8 mouse cellular contexts compared by ENCODE assay signal in the genomic region with DNA sequence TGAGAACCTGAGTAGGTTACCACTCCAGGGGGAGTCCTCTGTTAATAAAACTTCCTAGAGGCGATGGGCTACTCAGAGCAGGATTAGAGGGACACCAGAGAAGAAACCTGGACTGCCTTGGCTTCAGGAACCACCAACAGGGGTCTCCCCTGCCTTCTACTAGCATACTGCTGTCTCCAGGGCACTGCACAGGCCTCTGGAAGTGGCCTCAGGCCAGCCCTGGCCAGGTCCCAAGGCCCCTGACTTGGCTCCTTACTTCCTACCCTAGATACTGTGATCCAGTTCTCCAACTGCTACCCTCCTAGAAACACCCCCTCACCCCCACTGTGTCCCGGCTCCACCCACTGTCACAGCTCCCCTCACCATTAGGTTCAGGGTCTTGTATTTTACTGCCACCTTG. TPM values are rescaled to one million over a fixed set of nuclear protein-coding genes. Genes with fewer than 3 reads are reported as not detected.
DNase-seq lines count a peak whose midpoint lies in the region; ATAC-seq lines count a peak whose summit lies in the region.

No protein-coding gene starts in this region.

- DNase-seq in gastrocnemius, adult 18-20 months (ENCODE audit: low spot score), result peak; percentile 34
- no peak for DNase-seq in gastrocnemius, postnatal 10 days
- DNase-seq in neural tube, embryonic 10.5 days (ENCODE audit: extremely low spot score, low spot score), result no peak
- peak; percentile 66 to 71 for DNase-seq in heart, postnatal 36 days
- peak; percentile 81 for DNase-seq in ovary, postnatal 36 days (ENCODE audit: low spot score)
- DNase-seq in embryo, embryonic 9.5 days (ENCODE audit: extremely low spot score), result no peak

- intact Hi-C loops in heart, postnatal 36 days (cut with DNase I), result loop anchor here (5.0 kb wide), 1 partner anchor 412 kb away; no protein-coding TSS in a partner anchor

- H3K36me3 ChIP-seq in neural tube, embryonic 15.5 days, result peaks cover 82% of the 10 kb centered on the region

- H3K9me3 ChIP-seq in neural tube, embryonic 15.5 days (replicated peaks), result no peaks in the 10 kb centered on the region

- no peak overlapping the region for H3K4me2 ChIP-seq in neural tube, embryonic 15.5 days

- no peak overlapping the region for H3K4me3 ChIP-seq in neural tube, embryonic 15.5 days (replicated peaks)

- H3K4me1 ChIP-seq in neural tube, embryonic 15.5 days, result peaks cover 14% of the 10 kb centered on the region

- no peak overlapping the region for H3K27ac ChIP-seq in neural tube, embryonic 15.5 days (replicated peaks)

- 80% methylated on average over 2 of the region's 2 CpGs for WGBS in neural tube, embryonic 15.5 days

- peak; percentile 64 for ATAC-seq in neural tube, embryonic 15.5 days (ENCODE audit: low FRiP score)
- ATAC-seq in inflammation-experienced regulatory T-cells, adult 6 months, result no peak

- no peaks in the 10 kb centered on the region for H3K27me3 ChIP-seq in neural tube, embryonic 15.5 days (replicated peaks)

- no peak overlapping the region for H3K9ac ChIP-seq in neural tube, embryonic 15.5 days (replicated peaks)

RNA-seq across cellular contexts. Expression of gene Plxna1, which starts 23.0 kb away (rescaled TPM):
- 10 to 100 TPM; 12.2 to 12.4 TPM for total RNA-seq in gastrocnemius, adult 18-20 months (2021)
- 10 to 100 TPM; 44.1 to 54.4 TPM for total RNA-seq in gastrocnemius, postnatal 10 days (2021)
- 34.8 and 36.4 TPM in 2 replicates for polyA plus RNA-seq in neural tube, embryonic 15.5 days (2015; fragmentation: Nextera tagmentation; extraction: Ambion mirVana)
- 10 to 100 TPM; 18.9 to 21.9 TPM for total RNA-seq in heart, postnatal 36 days (2021)
- 1 to 10 TPM in 1 of 3 experiments, under 1 TPM in 2; 0.60 to 2.5 (median 0.86) TPM for polyA plus RNA-seq in inflammation-experienced regulatory T-cells, adult 6 months (2017; shearing (Covaris generic))

Comparison
In these comparisons a context has a peak if more than half of its experiments do, and no peak if none do; other contexts are left out.
1. DNase-seq: peak in gastrocnemius, adult 18-20 months (single experiment), heart, postnatal 36 days (2 of 2) and ovary, postnatal 36 days (single experiment); none in gastrocnemius, postnatal 10 days (single experiment), neural tube, embryonic 10.5 days (single experiment) and embryo, embryonic 9.5 days (single experiment).